Mouse (Mus musculus): ENCODE measurements around the gene Mfap3l. TPM values are rescaled to one million over a fixed set of nuclear protein-coding genes. Genes with fewer than 3 reads are reported as not detected.

Mfap3l gene
- polyA plus RNA-seq, 1 experiment = 18.2 TPM

DNA sequence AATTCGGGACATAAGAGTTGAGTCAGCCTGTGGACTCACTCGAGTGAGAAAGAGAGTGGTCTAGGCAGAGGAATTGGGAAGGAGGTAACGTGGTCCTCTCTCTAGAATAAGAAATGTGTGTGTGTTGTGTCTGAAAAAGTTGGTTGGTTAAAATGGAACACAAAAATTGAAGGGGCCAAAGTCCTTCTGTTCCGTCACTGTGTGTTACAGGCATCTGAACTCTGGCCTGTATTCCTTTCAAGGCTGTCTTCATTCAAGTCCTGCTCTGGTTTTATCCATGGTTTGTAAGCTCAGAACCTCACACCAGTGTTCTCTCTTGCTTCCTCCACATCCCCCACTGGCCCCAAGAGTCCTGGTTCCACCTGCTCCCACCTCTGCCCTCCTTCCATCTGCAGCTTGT, 33.2 kb downstream of the Mfap3l start:
- Histone ChIP-seq H3ac (ENCODE audit: control insufficient read depth, insufficient read length, low read depth) (no peak overlapping the region), H3K79me3 (ENCODE audit: low read depth) (peaks cover 13% of the 10 kb centered on the region), H3K27me3 (ENCODE audit: control insufficient read depth, insufficient read depth, insufficient read length) (no peaks in the 10 kb centered on the region), H3K36me3 (ENCODE audit: control insufficient read depth, insufficient read depth) (peaks cover 71% of the 10 kb centered on the region), H3K4me3 (ENCODE audit: insufficient read depth, poor library complexity, severe bottlenecking) (no peak overlapping the region), H3K79me2 (ENCODE audit: control insufficient read depth, insufficient read depth) (peaks cover 37% of the 10 kb centered on the region)
- TF ChIP-seq FOSL1 (IDR thresholded peaks at IDR 0.05; ENCODE audit: insufficient read depth, low read length, poor library complexity, severe bottlenecking) = no peak

DNA sequence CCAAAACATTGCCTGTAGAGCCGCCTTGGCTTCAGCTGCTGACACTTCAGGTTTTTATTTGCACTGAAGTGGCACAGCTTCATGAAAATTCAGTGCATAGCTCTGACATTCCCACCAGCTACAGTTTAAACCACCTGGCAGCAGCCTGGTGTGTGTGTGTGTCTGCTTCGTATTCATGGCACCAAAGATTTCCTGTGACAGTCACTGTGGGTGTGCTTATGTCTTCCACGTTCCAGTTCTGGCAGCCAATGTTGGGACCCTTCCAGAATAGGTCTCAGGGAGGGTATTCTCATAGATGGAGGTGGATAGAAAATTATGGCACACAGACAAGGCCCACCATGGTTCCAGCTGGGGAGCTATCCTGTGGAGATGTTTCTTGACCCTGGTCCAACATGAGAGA, 34.2 kb downstream of the Mfap3l start:
- Histone ChIP-seq H3ac (ENCODE audit: control insufficient read depth, insufficient read length, low read depth) (no peak overlapping the region), H3K36me3 (ENCODE audit: control insufficient read depth, insufficient read depth) (peaks cover 78% of the 10 kb centered on the region)
- TF ChIP-seq MYOG (IDR thresholded peaks at IDR 0.05; ENCODE audit: control insufficient read depth, extremely low read depth, insufficient read length) (no peak), USF1 (IDR thresholded peaks at IDR 0.05; ENCODE audit: low read depth) (no peak), CEBPB (IDR thresholded peaks at IDR 0.05; ENCODE audit: low read depth) (no peak), MAX (IDR thresholded peaks at IDR 0.05) (no peak), CTCF (IDR thresholded peaks at IDR 0.05; ENCODE audit: control insufficient read depth, insufficient read depth, insufficient read length) (no peak), MYOD1 (IDR thresholded peaks at IDR 0.05; ENCODE audit: control insufficient read depth, insufficient read length, low read depth) (no peak), FOSL1 (IDR thresholded peaks at IDR 0.05; ENCODE audit: insufficient read depth, low read length, poor library complexity, severe bottlenecking) (no peak)

DNA sequence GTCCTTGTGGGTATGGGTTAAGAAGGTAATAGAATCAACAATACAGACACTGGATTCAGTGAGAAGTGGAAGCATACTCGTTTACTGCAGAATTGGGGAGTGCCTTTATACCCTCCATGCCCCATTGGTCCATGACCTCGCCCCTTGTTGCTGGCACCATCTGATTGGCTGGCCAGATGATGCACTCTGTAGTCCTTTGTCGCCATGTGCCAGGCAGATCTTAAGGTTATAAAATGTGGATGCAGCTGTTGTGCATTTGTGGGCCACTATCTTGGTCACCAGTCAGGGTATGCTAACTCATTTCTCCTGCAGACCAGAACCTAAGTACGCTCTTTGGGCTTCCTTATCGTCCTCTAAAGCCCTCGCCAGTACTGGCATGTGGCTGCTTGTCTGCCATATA, 46.0 kb downstream of the Mfap3l start:
- Histone ChIP-seq H3K79me2 (ENCODE audit: control insufficient read depth, insufficient read depth) (no peaks in the 10 kb centered on the region), H3K36me3 (ENCODE audit: control insufficient read depth, insufficient read depth) (peaks cover 50% of the 10 kb centered on the region), H3K79me3 (ENCODE audit: low read depth) (no peaks in the 10 kb centered on the region), H3K27me3 (ENCODE audit: control insufficient read depth, insufficient read depth, insufficient read length) (no peaks in the 10 kb centered on the region), H3ac (ENCODE audit: control insufficient read depth, insufficient read length, low read depth) (no peak overlapping the region), H3K4me3 (ENCODE audit: insufficient read depth, poor library complexity, severe bottlenecking) (no peak overlapping the region)
- no peak for TF ChIP-seq CTCF (IDR thresholded peaks at IDR 0.05; ENCODE audit: control insufficient read depth, insufficient read depth, insufficient read length)
- no peak for TF ChIP-seq MYOG (IDR thresholded peaks at IDR 0.05; ENCODE audit: control insufficient read depth, extremely low read depth, insufficient read length)
- no peak for TF ChIP-seq USF1 (IDR thresholded peaks at IDR 0.05; ENCODE audit: low read depth)
- no peak for TF ChIP-seq MYOD1 (IDR thresholded peaks at IDR 0.05; ENCODE audit: control insufficient read depth, insufficient read length, low read depth)
- no peak for TF ChIP-seq MAX (IDR thresholded peaks at IDR 0.05)
- no peak for TF ChIP-seq CEBPB (IDR thresholded peaks at IDR 0.05; ENCODE audit: low read depth)
- no peak for TF ChIP-seq FOSL1 (IDR thresholded peaks at IDR 0.05; ENCODE audit: insufficient read depth, low read length, poor library complexity, severe bottlenecking)

More for the DNA sequence above, 34.2 kb downstream of the Mfap3l start:
- peaks cover 13% of the 10 kb centered on the region for H3K79me3 ChIP-seq (ENCODE audit: low read depth)
- H3K27me3 ChIP-seq (ENCODE audit: control insufficient read depth, insufficient read depth, insufficient read length) = no peaks in the 10 kb centered on the region
- H3K79me2 ChIP-seq (ENCODE audit: control insufficient read depth, insufficient read depth) = peaks cover 37% of the 10 kb centered on the region
- H3K4me3 ChIP-seq (ENCODE audit: insufficient read depth, poor library complexity, severe bottlenecking) = no peak overlapping the region

DNA sequence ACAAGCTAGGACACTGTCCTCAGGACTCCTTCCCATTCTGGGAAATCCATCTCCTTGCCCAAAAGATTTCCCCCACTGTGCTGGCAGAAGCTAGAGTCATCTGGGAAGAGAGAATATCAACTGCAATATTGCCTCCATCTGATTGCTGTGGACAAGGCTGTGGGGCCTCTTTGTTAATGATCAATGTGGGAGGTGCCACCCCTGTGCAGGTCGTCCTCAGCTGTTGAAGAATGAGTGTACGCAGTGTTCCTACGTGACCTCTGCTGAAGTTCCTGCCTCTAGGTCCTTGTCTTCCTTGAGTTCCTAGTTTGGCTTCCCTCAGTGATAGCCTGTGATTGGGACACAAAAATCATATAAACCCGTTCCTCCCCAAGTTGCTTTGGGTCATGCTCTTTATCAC, 49.2 kb downstream of the Mfap3l start:
- Histone ChIP-seq H3K4me3 (ENCODE audit: insufficient read depth, poor library complexity, severe bottlenecking) (no peak overlapping the region), H3K27me3 (ENCODE audit: control insufficient read depth, insufficient read depth, insufficient read length) (no peaks in the 10 kb centered on the region), H3K79me3 (ENCODE audit: low read depth) (no peaks in the 10 kb centered on the region), H3K36me3 (ENCODE audit: control insufficient read depth, insufficient read depth) (peaks cover 20% of the 10 kb centered on the region), H3ac (ENCODE audit: control insufficient read depth, insufficient read length, low read depth) (no peak overlapping the region), H3K79me2 (ENCODE audit: control insufficient read depth, insufficient read depth) (no peaks in the 10 kb centered on the region)
- no peak for TF ChIP-seq MAX (IDR thresholded peaks at IDR 0.05)
- TF ChIP-seq USF1 (IDR thresholded peaks at IDR 0.05; ENCODE audit: low read depth) = no peak
- no peak for TF ChIP-seq MYOG (IDR thresholded peaks at IDR 0.05; ENCODE audit: control insufficient read depth, extremely low read depth, insufficient read length)
- no peak for TF ChIP-seq CTCF (IDR thresholded peaks at IDR 0.05; ENCODE audit: control insufficient read depth, insufficient read depth, insufficient read length)
- no peak for TF ChIP-seq CEBPB (IDR thresholded peaks at IDR 0.05; ENCODE audit: low read depth)

DNA sequence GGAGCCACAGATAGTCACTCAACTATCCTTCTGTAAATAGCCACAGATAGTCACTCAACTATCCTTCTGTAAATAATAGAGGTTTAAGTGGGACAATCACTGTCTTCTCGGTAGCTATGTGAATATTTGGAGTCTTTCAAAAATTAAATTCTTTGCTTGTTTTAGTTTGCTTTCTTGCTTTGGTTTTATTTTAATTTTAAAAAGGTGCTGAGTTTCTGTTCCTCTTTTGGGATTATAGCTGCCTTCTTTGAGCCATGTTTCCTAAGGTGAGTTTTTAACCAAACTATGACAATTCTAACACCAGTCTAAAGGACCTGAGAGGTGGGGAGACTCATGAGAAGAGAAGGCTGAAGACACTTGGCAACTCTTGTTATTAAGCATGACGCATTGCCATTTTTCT, 49.7 kb downstream of the Mfap3l start:
- Histone ChIP-seq H3K79me2 (ENCODE audit: control insufficient read depth, insufficient read depth) (no peaks in the 10 kb centered on the region), H3K79me3 (ENCODE audit: low read depth) (no peaks in the 10 kb centered on the region), H3K4me3 (ENCODE audit: insufficient read depth, poor library complexity, severe bottlenecking) (no peak overlapping the region), H3ac (ENCODE audit: control insufficient read depth, insufficient read length, low read depth) (no peak overlapping the region), H3K36me3 (ENCODE audit: control insufficient read depth, insufficient read depth) (peaks cover 15% of the 10 kb centered on the region), H3K27me3 (ENCODE audit: control insufficient read depth, insufficient read depth, insufficient read length) (no peaks in the 10 kb centered on the region)
- TF ChIP-seq CEBPB (IDR thresholded peaks at IDR 0.05; ENCODE audit: low read depth) (no peak), CTCF (IDR thresholded peaks at IDR 0.05; ENCODE audit: control insufficient read depth, insufficient read depth, insufficient read length) (no peak), USF1 (IDR thresholded peaks at IDR 0.05; ENCODE audit: low read depth) (no peak), MAX (IDR thresholded peaks at IDR 0.05) (no peak), MYOG (IDR thresholded peaks at IDR 0.05; ENCODE audit: control insufficient read depth, extremely low read depth, insufficient read length) (no peak), MYOD1 (IDR thresholded peaks at IDR 0.05; ENCODE audit: control insufficient read depth, insufficient read length, low read depth) (no peak), FOSL1 (IDR thresholded peaks at IDR 0.05; ENCODE audit: insufficient read depth, low read length, poor library complexity, severe bottlenecking) (no peak)

DNA sequence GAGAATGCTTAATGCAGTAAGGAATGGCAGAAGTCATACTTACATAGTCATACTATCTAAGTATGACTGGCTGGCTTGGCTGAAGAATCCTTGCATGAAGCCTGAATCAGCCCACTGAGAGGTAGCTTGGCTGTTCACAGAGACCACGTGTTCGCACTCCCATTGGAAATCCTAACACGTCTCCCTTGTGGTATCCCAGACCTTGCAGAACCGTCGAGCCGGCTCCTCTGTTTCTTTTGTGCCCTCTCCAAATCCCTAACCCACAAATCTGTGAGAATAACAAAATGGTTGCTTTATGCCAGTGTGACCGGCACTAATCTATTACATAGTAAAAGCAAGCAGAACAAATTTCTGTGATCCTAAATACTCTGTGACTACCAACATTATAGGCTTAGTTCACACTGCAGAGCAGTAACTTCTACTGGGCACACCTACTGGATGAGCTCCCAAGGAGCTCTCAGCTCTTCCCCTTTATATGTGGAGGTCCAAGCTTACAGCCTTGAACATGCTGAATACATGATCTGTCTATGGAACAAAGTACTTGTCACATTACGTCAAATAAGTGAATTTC, 79.0 kb downstream of the Mfap3l start:
- no peak overlapping the region for H3ac ChIP-seq (ENCODE audit: control insufficient read depth, insufficient read length, low read depth)
- no peaks in the 10 kb centered on the region for H3K27me3 ChIP-seq (ENCODE audit: control insufficient read depth, insufficient read depth, insufficient read length)
- no peaks in the 10 kb centered on the region for H3K79me3 ChIP-seq (ENCODE audit: low read depth)
- no peaks in the 10 kb centered on the region for H3K79me2 ChIP-seq (ENCODE audit: control insufficient read depth, insufficient read depth)
- H3K36me3 ChIP-seq (ENCODE audit: control insufficient read depth, insufficient read depth) = no peaks in the 10 kb centered on the region
- no peak overlapping the region for H3K4me3 ChIP-seq (ENCODE audit: insufficient read depth, poor library complexity, severe bottlenecking)
- TF ChIP-seq MYOD1 (IDR thresholded peaks at IDR 0.05; ENCODE audit: control insufficient read depth, insufficient read length, low read depth) (no peak), USF1 (IDR thresholded peaks at IDR 0.05; ENCODE audit: low read depth) (no peak), MYOG (IDR thresholded peaks at IDR 0.05; ENCODE audit: control insufficient read depth, extremely low read depth, insufficient read length) (no peak), CTCF (IDR thresholded peaks at IDR 0.05; ENCODE audit: control insufficient read depth, insufficient read depth, insufficient read length) (no peak), FOSL1 (IDR thresholded peaks at IDR 0.05; ENCODE audit: insufficient read depth, low read length, poor library complexity, severe bottlenecking) (no peak), CEBPB (IDR thresholded peaks at IDR 0.05; ENCODE audit: low read depth) (no peak), MAX (IDR thresholded peaks at IDR 0.05) (no peak)

Data from C2C12 (cell line).